Mouse (Mus musculus) right cerebral cortex, postnatal 36 days (tissue): ENCODE measurements around the gene Cenpx.
"Not testable (repeated sequence)": the region's sequence is repeated elsewhere in the genome, so short reads cannot be mapped to it uniquely, and the experiment has no call there.

Source experiments
- DNase-seq, 2 experiments: peaks; one replicate each; pipeline ENCODE4 v3.0.0; 2022; ENCODE audit warnings: low spot score in 2 of 2, mixed read lengths in 1 of 2

Gene Cenpx

DNA sequence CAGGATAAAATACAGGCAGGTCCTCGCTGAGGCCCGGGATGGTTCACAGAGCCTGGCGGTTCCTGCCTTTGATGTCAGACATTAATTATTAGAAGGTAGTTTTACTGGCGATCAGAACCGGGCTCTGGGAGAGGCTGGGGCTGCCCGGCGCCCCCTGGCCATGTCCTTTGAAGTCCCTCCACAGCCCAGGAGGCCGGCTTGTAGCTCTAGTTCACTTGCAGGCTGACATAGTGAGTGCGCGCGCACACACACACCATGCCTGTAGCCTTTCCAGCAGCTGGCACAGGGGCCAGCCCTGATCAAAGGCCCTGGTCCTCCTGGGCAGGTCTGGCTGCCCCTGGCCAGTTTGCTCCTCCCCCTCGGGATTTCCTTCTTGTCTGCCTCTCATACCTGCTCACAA, 17.9 kb downstream of the Cenpx start:
- DNase-seq = no peak

DNA sequence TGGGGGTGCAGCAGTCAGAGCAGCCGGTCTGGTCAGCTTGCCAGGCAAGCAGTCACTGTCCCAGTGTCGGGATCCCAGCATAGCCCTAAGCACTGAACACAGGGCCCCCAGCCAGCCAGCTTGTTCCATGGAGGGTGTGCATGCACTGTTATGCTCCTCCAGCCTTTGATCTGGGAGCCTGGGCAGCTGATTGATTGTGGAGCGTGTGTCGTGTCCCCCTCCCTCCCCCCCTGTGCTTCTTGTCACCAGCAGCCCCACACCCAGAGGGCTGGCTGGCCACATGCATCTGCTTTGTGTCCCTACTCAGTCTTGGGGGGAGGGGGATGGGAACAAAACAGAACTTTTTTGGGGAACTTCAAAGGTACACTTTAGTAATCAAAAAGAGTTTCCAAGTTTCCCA, 18.4 kb downstream of the Cenpx start:
- no peak for DNase-seq

DNA sequence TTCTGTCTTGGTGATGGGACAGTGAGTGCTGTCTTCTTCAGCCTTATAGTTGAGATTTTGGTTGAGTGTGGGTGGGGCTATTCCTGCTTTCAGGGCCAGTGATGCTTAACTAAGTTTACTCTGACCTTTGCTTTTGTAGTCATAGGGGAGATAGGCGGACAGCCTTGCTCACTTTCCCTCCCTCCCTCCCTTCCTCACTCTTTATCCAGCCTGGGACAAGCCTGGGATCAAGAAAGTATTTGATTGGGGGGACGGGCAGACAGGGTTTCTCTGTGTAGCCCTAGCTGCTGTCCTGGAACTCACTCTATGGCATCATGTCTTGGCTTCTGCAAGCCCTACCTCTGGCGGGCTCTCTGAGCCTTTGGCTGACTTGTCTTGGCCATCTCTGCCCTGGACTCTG, 20.1 kb downstream of the Cenpx start:
- no peak for DNase-seq

- DNase-seq = peak in 1 of 2 experiments; percentile 33
Measured at GRCm38 (mm10) chr11:120692471-120693011, 21.0 kb downstream of the Cenpx start.

DNA sequence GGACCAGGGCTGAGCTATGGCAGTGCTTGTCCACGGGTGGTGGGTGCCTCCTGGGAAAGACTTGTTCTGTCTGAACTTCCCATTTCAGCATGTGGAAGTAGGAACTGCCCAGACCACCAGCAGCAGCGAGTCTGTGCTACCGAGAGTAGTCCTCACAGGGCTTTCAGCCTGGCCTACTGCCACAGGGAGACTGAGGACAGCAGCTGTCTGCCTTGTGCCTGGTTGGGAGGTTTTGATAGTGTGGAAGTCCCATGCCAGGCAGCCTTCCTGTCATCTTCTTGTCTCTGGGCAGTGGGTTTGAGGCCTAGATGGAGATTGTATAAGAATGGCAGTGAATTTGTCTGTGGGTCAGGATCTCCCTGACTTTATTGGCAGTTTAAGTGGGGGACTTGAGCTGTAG, 24.2 kb downstream of the Cenpx start:
- DNase-seq = no peak

- no peak for DNase-seq
Measured at GRCm38 (mm10) chr11:120686650-120687272, 26.8 kb downstream of the Cenpx start.

DNA sequence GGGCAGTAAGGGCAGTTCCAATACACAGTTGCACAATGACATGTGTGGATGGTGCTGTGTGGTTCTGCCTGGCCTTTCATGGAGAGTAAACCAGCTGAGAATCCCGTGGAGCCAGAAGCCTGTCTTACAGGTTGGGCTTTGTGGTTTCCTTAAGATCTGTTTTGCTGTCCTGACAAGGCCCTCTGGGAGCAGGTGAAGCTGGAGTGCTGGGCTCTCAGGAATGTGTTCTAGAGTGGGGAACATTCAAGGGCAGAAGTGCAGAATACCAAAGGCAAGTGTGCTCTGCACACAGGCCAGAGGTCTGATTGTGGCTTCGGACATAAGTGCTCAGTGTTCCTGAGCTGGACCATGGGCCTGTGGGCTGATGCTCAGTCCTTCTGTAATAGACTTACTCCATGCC, 28.9 kb downstream of the Cenpx start:
- no peak for DNase-seq

DNA sequence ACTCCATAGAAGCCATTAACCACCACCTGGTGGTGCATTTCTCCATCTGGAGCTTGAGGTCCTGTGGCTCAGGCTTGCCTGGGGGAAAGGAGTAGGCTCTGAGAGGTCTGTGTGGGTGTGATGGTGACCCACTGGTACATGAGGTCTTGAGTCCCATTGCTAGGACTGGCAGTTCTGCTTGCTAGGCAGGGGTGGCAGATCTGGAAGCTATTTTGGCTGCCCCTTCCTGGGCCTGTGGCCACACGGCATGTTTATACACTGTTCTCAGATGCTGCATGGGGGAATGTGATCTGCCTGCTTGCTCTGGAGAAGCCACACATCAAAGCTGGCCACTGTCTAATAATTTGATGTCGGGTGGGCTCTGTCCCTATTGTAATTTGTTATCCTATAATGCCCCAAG, 29.5 kb downstream of the Cenpx start:
- no peak for DNase-seq

DNA sequence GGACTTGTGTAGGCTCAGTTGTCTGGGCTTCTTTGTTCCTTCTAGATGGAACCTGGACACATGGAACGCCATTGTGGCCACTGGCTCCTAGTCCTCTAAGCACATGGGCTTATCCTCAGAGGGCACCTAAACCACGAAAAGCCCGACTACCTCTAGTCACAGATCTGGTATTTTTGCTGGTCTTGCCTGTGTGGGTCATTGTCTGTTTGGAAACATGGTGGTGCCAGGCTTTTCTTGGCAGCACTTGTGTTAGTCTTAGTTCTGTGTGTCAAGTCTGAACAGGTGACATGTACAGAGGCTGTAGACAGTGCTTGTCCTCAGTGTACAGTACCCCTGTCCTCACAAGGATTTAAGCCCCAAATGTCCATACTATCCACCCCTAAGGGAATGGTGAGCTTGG, 30.0 kb downstream of the Cenpx start:
- DNase-seq = no peak

- no peak for DNase-seq
Measured at GRCm38 (mm10) chr11:120682683-120683082, 30.9 kb downstream of the Cenpx start.

DNA sequence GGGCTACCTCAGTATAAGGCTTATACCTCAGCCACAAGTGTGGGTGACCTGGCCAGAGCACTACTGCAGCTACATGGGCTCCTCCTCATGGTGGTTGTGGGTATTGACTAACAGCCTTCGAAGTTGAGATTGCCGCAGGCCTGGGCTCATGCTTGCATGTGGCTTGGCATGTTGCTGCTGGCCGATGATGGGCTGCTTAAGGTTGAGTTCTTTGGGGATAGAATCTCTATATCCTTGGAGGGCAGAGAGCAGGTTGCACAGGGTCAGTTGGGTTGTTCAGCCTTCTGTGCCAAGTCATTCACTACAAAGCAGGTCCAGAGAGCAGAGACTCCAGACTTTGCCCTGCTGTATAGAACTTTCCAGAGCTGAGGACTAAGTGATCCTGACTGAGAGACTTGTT, 33.6 kb downstream of the Cenpx start:
- DNase-seq = no peak

- no peak for DNase-seq
Measured at GRCm38 (mm10) chr11:120676951-120677350, 36.6 kb downstream of the Cenpx start.

DNA sequence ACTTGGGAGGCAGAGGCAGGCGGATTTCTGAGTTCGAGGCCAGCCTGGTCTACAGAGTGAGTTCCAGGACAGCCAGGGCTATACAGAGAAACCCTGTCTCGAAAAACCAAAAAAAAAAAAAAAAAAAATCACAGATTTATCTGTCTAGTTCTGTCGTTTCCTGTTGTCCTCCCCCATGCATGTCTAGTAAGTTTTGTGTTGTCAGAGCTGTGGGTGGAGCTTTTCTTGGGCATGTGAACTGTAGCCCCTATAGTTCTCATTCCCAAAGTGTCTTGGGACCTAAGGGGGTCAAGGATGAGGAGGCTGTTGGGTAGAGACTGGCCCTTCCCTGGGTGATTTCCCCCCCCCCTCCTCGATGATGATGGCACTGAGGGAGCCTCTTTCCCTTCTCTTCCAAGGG, 37.7 kb downstream of the Cenpx start:
- not testable (repeated sequence) for DNase-seq

- no peak for DNase-seq
Measured at GRCm38 (mm10) chr11:120673594-120674122, 39.9 kb downstream of the Cenpx start.

GRCm38 (mm10) chr11:120672687-120673593, 40.6 kb downstream of the Cenpx start, which contains the start of gene Aspscr1:
Gene Aspscr1, plus strand, starts transcription at chr11:120672973.
- peak; percentile 90 for DNase-seq

- no peak for DNase-seq
Measured at GRCm38 (mm10) chr11:120666617-120667016, 46.9 kb downstream of the Cenpx start.

GRCm38 (mm10) chr11:120665406-120665805, 48.1 kb downstream of the Cenpx start:
- no peak for DNase-seq

GRCm38 (mm10) chr11:120663714-120664113, 49.8 kb downstream of the Cenpx start:
- no peak for DNase-seq

GRCm38 (mm10) chr11:120662759-120663158, 50.8 kb downstream of the Cenpx start:
- DNase-seq = no peak

DNA sequence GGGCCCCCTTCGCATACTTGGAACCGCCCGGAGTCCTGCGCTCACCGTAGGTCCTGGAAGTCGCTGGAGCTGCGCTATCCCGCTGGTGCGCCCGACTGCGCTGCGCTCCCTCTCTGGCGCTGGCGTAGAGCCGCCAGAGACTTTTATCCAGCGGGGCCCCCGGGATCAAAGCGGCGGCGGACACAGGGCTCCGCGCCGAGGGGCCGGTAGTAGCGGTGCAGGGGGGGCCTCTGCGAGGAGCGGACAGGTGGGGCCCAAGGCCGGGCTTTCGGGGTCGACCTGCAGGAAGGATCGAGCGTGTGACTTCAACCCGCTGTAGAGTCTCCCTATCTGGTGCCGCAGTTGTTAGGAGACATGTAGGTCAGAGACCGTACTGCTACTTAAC, 52.5 kb downstream of the Cenpx start, which contains the start of gene Notum:
Gene Notum (minus strand): TSS at position 100 of the 385 bp plus-strand sequence.
- DNase-seq = no peak
